Mouse (Mus musculus) limb, embryonic 12.5 days (tissue): ENCODE measurements around the gene Robo4. TPM values are rescaled to one million over a fixed set of nuclear protein-coding genes. Genes with fewer than 3 reads are reported as not detected.

Source experiments
- ATAC-seq: fragments of 200-750 bp; cut with Nextera tagmentation; 2 replicates; pipeline ENCODE4 v1.8.0; 2017; ENCODE audit warnings: low read depth, moderate TSS enrichment; ENCODE audit not compliant: insufficient number of reproducible peaks, insufficient read depth, low FRiP score, low TSS enrichment
- H3K27ac ChIP-seq: fragments of 300-500 bp; sonication (generic); 2 replicates; pipeline ENCODE4 v1.5.1; 2016; ENCODE audit warnings: mild to moderate bottlenecking, moderate library complexity
- H3K27me3 ChIP-seq: fragments of 300-500 bp; sonication (generic); 2 replicates; pipeline ENCODE4 v1.6.1; 2016; ENCODE audit warnings: mild to moderate bottlenecking, moderate library complexity
- H3K36me3 ChIP-seq: fragments of 300-500 bp; sonication (generic); 2 replicates; pipeline ENCODE4 v1.6.1; 2016; ENCODE audit warnings: mild to moderate bottlenecking, moderate library complexity
- H3K4me1 ChIP-seq: fragments of 300-500 bp; sonication (generic); replicated peaks from 2 replicates; pipeline ENCODE4 v1.6.1; 2016
- H3K4me2 ChIP-seq: fragments of 300-500 bp; sonication (generic); 2 replicates; pipeline ENCODE4 v1.6.1; 2016; ENCODE audit warnings: mild to moderate bottlenecking, moderate library complexity
- H3K4me3 ChIP-seq: fragments of 300-500 bp; sonication (generic); replicated peaks from 2 replicates; pipeline ENCODE4 v1.5.1; 2016; ENCODE audit warnings: mild to moderate bottlenecking
- H3K9ac ChIP-seq: fragments of 300-500 bp; sonication (generic); replicated peaks from 2 replicates; pipeline ENCODE4 v1.6.1; 2016; ENCODE audit warnings: mild to moderate bottlenecking, moderate library complexity
- H3K9me3 ChIP-seq: fragments of 300-500 bp; sonication (generic); 2 replicates; pipeline ENCODE4 v1.6.1; 2016; ENCODE audit warnings: mild to moderate bottlenecking, moderate library complexity
- WGBS: fragments of 180-500 bp; shearing (Covaris S2); methylation state at CpG from one replicate; pipeline ENCODE4 v1.1.7; 2016; 5-methylcytosine and 5-hydroxymethylcytosine counted together
- polyA plus RNA-seq: library from polyadenylated mRNA; unstranded; fragments of >200 nt; fragmentation: Nextera tagmentation; extraction: Ambion mirVana; gene quantifications from 2 replicates; pipeline ENCODE4 v1.2.1, GENCODE M21; 2016

Robo4 gene
- polyA plus RNA-seq, 1 experiment from 2014 or later, result 8.4 TPM

GRCm38 (mm10) chr9:37403011-37403410, 1.3 kb downstream of the Robo4 start:
- Histone ChIP-seq H3K4me1 (peaks cover 3% of the 10 kb centered on the region; the same call in 1 of the 2 replicates), H3K36me3 (no peaks in the 10 kb centered on the region), H3K4me2 (no peak overlapping the region), H3K9me3 (no peaks in the 10 kb centered on the region), H3K4me3 (no peak overlapping the region), H3K27ac (no peak overlapping the region), H3K9ac (no peak overlapping the region), H3K27me3 (peaks cover 38% of the 10 kb centered on the region)
- 89% methylated on average over 7 of the region's 7 CpGs for WGBS
- no peak for ATAC-seq

DNA sequence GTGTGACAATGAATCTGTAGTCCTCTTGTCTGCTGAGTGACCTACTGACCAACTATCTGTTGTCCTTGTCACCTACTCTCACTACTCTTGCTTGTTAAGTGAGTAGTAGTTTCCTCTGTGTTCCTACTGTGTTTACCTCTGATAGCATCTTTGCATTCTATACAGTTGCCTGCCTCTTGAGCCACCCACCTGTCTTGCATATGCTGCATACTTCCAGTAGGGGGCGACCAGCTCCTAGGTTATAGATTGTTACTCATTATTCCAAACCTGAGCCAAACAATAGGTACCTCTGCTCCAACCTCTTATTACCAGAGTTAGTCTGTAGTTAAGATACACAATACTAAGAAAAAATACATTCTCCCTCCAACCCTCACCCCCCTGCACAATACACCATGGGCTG, 4.7 kb downstream of the Robo4 start:
- WGBS, result 0% methylated on average over 1 of the region's 1 CpGs
- H3K4me1 ChIP-seq, result peaks cover 7% of the 10 kb centered on the region; the same call in 1 of the 2 replicates
- H3K9me3 ChIP-seq, result no peaks in the 10 kb centered on the region
- no peak overlapping the region for H3K27ac ChIP-seq
- no peak; the same call in 1 of the 2 replicates for ATAC-seq
- H3K27me3 ChIP-seq, result peaks cover 52% of the 10 kb centered on the region
- no peak overlapping the region for H3K4me2 ChIP-seq
- no peak overlapping the region for H3K4me3 ChIP-seq
- no peak overlapping the region for H3K9ac ChIP-seq
- H3K36me3 ChIP-seq, result no peaks in the 10 kb centered on the region

- H3K9ac ChIP-seq, result no peak overlapping the region
- peaks cover 49% of the 10 kb centered on the region for H3K27me3 ChIP-seq
- ATAC-seq, result no peak
- no peaks in the 10 kb centered on the region for H3K9me3 ChIP-seq
- peaks cover 7% of the 10 kb centered on the region; the same call in 1 of the 2 replicates for H3K4me1 ChIP-seq
- no peaks in the 10 kb centered on the region for H3K36me3 ChIP-seq
- H3K27ac ChIP-seq, result no peak overlapping the region
- no peak overlapping the region for H3K4me3 ChIP-seq
- WGBS, result 11% methylated on average over 19 of the region's 19 CpGs
- peak overlapping the region; percentile 41 for H3K4me2 ChIP-seq
Observed at GRCm38 (mm10) chr9:37407850-37408502, 6.3 kb downstream of the Robo4 start.

DNA sequence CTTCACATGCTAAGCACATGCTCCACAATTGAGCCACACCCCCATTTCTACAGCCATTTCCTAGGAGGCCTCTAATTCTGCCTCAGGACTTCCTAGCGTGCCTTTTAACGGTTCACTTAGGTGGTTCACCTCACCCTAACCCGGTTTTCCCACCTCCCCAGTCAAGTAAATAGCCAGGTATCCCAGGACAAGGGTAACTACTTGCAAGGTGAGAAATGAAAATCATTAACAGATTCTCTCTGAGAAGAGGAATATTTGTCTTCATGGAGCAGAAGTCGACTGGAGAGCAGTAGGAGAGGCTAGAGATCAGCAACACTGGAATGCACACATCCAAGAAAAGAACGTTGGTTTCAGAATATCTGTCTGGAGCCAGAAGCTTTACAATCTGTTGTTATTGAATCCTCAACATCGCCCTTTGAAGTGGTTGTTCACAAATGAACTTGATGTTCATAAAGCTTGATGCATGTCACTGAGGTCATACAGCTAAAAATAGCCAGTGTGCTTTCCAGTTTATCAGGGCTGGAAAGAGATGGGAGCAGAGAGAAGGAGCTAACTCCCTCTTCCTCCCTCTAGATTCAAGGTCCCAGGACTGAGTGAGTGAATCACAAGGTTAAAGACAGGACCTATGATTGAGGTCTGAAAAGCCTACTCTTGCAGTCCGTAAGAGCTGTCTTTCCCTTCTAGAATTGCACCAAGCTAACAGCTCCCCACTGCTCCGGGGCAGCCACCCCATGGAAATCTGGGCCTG, 8.2 kb downstream of the Robo4 start:
- 70% methylated on average over 8 of the region's 8 CpGs for WGBS
- H3K27ac ChIP-seq, result no peak overlapping the region
- no peak overlapping the region for H3K4me3 ChIP-seq
- no peak overlapping the region for H3K9ac ChIP-seq
- H3K4me1 ChIP-seq, result peaks cover 7% of the 10 kb centered on the region; the same call in 1 of the 2 replicates
- no peak overlapping the region for H3K4me2 ChIP-seq
- H3K36me3 ChIP-seq, result no peaks in the 10 kb centered on the region
- no peak for ATAC-seq
- no peaks in the 10 kb centered on the region for H3K9me3 ChIP-seq
- peaks cover 41% of the 10 kb centered on the region for H3K27me3 ChIP-seq

GRCm38 (mm10) chr9:37412989-37413388, 11.3 kb downstream of the Robo4 start:
- ATAC-seq, result no peak
- no peaks in the 10 kb centered on the region for H3K36me3 ChIP-seq
- no peaks in the 10 kb centered on the region for H3K9me3 ChIP-seq
- no peak overlapping the region for H3K4me3 ChIP-seq
- no peak overlapping the region for H3K27ac ChIP-seq
- WGBS, result 64% methylated on average over 3 of the region's 3 CpGs
- peaks cover 4% of the 10 kb centered on the region; the same call in 1 of the 2 replicates for H3K4me1 ChIP-seq
- no peak overlapping the region for H3K9ac ChIP-seq
- peaks cover 24% of the 10 kb centered on the region for H3K27me3 ChIP-seq
- H3K4me2 ChIP-seq, result no peak overlapping the region

GRCm38 (mm10) chr9:37414666-37415065, 13.0 kb downstream of the Robo4 start:
- Histone ChIP-seq H3K9me3 (no peaks in the 10 kb centered on the region), H3K4me1 (no peaks in the 10 kb centered on the region), H3K27ac (no peak overlapping the region), H3K4me2 (no peak overlapping the region), H3K36me3 (no peaks in the 10 kb centered on the region), H3K4me3 (no peak overlapping the region), H3K9ac (no peak overlapping the region), H3K27me3 (peaks cover 29% of the 10 kb centered on the region)
- 74% methylated on average over 3 of the region's 3 CpGs for WGBS
- ATAC-seq, result no peak

- H3K27ac ChIP-seq, result no peak overlapping the region
- peaks cover 40% of the 10 kb centered on the region for H3K27me3 ChIP-seq
- no peak overlapping the region for H3K4me2 ChIP-seq
- H3K9me3 ChIP-seq, result no peaks in the 10 kb centered on the region
- H3K4me3 ChIP-seq, result no peak overlapping the region
- no peaks in the 10 kb centered on the region for H3K36me3 ChIP-seq
- H3K4me1 ChIP-seq, result 0 out of 2 replicates have a peak, but pooled peaks cover 8% of the 10 kb centered on the region
- no peak for ATAC-seq
- no peak overlapping the region for H3K9ac ChIP-seq
- WGBS, result 75% methylated on average over 4 of the region's 4 CpGs
Observed at GRCm38 (mm10) chr9:37418791-37419190, 17.1 kb downstream of the Robo4 start.

GRCm38 (mm10) chr9:37420676-37421075, 19.0 kb downstream of the Robo4 start:
- H3K27me3 ChIP-seq, result peaks cover 51% of the 10 kb centered on the region
- H3K4me2 ChIP-seq, result peak overlapping the region; percentile 58
- 0 out of 2 replicates have a peak, but pooled peaks cover 8% of the 10 kb centered on the region for H3K4me1 ChIP-seq
- H3K36me3 ChIP-seq, result no peaks in the 10 kb centered on the region
- H3K27ac ChIP-seq, result no peak overlapping the region
- ATAC-seq, result peak; percentile 88
- under 1% methylated on average over 27 of the region's 27 CpGs for WGBS
- H3K9ac ChIP-seq, result no peak overlapping the region; the same call in 1 of the 2 replicates
- H3K9me3 ChIP-seq, result no peaks in the 10 kb centered on the region
- H3K4me3 ChIP-seq, result peak overlapping the region; percentile 27

DNA sequence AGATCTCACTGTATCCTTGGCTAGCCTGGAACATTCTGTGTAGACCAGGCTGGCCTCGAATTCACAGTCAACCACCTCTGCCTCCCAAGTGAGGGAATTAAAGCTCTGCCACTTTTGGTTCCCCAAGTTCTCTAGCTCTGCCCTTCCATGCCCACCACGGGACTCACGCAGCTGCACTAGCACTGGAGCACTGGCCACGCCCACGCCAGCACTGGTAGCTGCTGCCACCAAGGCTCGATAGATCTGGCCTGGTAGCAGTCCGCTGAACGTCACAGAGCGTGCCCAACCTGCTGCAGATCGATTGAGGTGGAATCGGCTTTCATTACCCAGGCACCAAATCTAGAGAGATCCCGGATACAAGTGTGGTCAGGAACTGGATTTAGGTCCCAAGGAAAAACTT, 19.5 kb downstream of the Robo4 start:
- H3K9me3 ChIP-seq, result no peaks in the 10 kb centered on the region
- no peak for ATAC-seq
- no peak overlapping the region for H3K27ac ChIP-seq
- H3K27me3 ChIP-seq, result peaks cover 52% of the 10 kb centered on the region
- H3K36me3 ChIP-seq, result no peaks in the 10 kb centered on the region
- H3K4me1 ChIP-seq, result 0 out of 2 replicates have a peak, but pooled peaks cover 8% of the 10 kb centered on the region
- peak overlapping the region; percentile 27; the same call in 1 of the 2 replicates for H3K4me3 ChIP-seq
- H3K4me2 ChIP-seq, result peak overlapping the region; percentile 58
- no peak overlapping the region for H3K9ac ChIP-seq
- WGBS, result 19% methylated on average over 12 of the region's 12 CpGs

DNA sequence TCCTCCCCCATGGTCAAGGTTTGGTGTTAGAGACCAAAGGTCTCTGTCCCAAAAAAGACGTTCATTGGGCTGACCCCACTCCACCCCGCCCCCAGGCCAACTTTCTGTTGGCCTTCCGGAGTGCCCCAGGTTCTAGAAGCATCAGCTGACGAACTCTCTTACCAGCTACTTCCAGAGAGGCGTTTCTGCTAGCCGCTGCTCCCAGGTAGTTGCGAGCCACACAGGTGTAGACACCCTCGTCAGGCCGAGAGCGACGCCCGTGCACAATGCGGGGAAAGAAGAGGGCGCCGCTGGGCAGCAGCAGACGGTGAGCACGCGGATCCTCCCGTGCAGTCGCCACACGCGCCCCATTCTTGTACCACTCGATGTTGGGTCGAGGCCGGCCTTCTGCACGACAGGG, 27.6 kb downstream of the Robo4 start:
- Histone ChIP-seq H3K4me2 (no peak overlapping the region), H3K4me1 (peaks cover 17% of the 10 kb centered on the region), H3K27ac (no peak overlapping the region), H3K9me3 (no peaks in the 10 kb centered on the region), H3K36me3 (no peaks in the 10 kb centered on the region), H3K9ac (no peak overlapping the region), H3K4me3 (no peak overlapping the region), H3K27me3 (peaks cover 89% of the 10 kb centered on the region)
- no peak for ATAC-seq
- WGBS, result 14% methylated on average over 26 of the region's 26 CpGs

DNA sequence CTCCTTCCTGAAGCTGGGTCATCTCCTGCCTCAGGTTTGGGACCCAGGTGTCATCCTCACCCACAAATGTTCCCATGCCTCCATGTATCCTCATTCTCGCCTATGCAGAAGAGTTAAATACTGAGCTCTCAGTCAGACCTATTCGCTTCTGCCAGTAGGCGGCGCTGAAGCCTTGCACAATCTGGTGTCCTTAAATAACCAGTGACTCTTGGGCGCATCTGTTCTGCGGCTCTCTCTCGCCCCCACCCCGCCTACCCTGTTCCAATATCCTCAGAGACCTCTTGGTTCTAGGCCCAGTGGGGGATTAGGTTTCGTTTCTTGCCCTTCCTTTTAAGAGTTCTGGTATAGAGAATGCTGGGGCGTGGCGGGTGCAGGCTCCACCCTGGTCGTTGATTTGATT, 28.9 kb downstream of the Robo4 start:
- Histone ChIP-seq H3K4me1 (peaks cover 17% of the 10 kb centered on the region), H3K9ac (no peak overlapping the region), H3K4me2 (peak overlapping the region; percentile 23; the same call in 1 of the 2 replicates), H3K9me3 (no peaks in the 10 kb centered on the region), H3K36me3 (no peaks in the 10 kb centered on the region), H3K27ac (no peak overlapping the region), H3K27me3 (peaks cover 94% of the 10 kb centered on the region), H3K4me3 (no peak overlapping the region)
- 1% methylated on average over 12 of the region's 12 CpGs for WGBS
- peak; percentile 64; the same call in 1 of the 2 replicates for ATAC-seq
